Mouse (Mus musculus) granulocyte monocyte progenitor cell, adult 5-6 weeks (primary cell): ENCODE results near the gene Twf1. TPM values are rescaled to one million over a fixed set of nuclear protein-coding genes. Genes with fewer than 3 reads are reported as not detected.

Experiments
- ATAC-seq: replicated peaks from 2 replicates; pipeline ENCODE4 v1.8.0; 2016; ENCODE audit warnings: mild to moderate bottlenecking, moderate TSS enrichment, inconsistent platforms; ENCODE audit not compliant: poor library complexity, severe bottlenecking
- total RNA-seq, 2 experiments: library from RNA; stranded (forward) in 1 of 2; stranded (reverse) in 1 of 2; fragments of 200-712, 200-1000 nt in 1 of 2; fragments of >200 nt in 1 of 2; fragmentation: Nextera tagmentation in 1 of 2; gene quantifications; 2 replicates each; pipeline ENCODE4 v1.2.3; 2014 to 2017

Twf1 gene
- total RNA-seq, 2 experiments from 2014 or later: 27.7 to 34.6 TPM

DNA sequence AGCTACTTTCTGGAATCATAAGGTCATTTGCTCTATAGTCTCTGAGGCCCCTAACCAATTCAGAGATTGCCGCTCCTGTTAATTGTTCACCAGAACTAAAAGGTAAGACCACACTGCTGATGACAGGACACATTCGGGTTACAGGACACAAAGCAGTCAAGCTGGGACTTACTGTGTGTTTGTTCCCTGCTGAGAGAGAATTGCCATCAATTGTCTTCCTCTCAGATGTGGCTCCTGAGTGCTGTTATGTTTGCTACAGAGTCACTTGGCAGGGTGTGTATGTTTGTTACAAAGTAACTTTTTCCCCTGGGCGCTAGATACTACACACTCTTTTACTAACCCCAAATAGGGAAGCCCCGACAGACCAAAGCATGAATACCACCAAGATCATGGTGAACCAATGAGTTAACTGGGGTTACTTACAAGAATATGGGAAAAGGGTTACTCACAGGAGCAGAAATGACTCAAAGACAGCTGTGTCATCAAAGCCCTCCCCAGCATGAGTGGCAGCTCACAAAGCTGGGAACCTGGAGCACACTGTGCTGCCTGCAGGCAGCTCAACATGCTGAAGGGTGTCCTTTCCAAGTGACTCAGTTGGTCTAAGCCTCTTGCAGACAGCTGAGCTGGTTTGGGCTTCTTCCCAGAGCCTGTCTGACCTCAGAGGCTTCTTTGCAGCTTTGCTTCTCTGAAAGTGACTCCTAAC, 15.0 kb downstream of the Twf1 start:
- no peak for ATAC-seq

DNA sequence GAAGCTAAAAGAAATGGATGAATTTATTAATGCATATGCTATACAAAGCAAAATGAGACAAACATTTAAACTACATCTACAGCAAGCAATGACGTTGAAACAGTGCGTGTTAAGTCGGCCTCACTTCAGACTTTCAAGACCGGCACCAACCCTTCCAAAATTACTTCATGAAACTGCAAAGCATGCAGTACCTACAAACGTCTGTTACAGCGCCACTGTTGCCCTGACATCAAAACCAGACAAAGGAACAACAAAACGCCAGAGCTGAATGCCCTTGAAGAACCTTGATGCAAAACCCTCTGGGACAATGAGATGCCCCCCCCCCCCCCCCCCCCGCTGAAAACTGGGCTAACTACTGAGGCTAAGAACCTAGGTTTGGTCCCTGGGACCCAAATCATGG, 16.9 kb downstream of the Twf1 start:
- no peak for ATAC-seq

- no peak for ATAC-seq
Measured at GRCm38 (mm10) chr15:94571501-94571900, 18.2 kb downstream of the Twf1 start.

DNA sequence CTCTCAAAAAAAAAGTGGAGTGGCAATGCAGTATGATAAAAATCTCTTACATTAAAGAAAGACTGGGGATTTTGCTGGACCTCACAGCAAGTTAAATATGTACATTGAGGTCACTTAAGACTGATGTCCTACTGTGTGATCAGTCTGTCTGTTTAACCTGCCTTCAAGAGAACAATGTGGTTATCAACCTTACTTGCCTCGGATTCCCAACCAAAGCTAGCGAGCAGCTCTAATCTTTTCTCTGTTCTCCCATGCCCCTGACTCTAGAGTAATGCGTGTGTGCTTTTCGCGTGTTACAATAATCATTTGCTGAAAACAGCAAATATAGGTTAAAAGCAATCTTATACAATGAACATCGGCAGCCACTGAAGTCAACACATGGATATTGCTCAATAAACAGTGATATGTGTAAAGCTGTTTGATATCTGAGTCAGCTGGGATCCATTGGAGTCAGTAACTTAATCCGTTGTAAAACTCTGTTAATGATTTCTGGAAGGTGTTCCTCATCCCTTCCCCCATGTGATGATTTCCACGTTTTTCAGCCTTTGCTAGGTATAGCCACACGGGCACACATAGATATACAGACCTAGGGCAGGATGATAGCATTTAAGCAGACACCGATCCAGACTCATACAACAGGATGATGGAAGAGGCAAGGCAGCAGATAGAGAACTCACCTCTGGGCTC, 21.1 kb downstream of the Twf1 start:
- ATAC-seq: no peak

DNA sequence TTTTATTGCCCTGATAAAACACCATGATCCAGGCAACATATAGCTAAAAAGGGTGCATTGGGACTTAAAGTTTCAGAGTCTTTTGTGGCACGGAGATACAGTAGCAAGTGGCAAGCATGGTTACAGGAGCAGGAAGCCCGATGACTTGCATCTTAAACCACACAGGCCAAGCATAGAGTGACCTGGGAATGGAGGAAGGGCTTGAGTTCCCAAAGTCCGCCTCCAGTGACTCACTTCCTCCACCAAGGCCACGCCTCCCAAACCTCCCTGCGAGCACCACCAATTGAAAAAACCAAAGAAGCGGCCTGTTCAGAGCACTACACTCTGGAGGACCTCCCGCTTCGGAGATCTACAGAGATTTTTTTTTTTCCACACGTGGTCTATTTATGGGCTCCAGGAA, 23.8 kb downstream of the Twf1 start:
- ATAC-seq: peak; percentile 100

GRCm38 (mm10) chr15:94564909-94565308, 24.8 kb downstream of the Twf1 start:
- peak; percentile 24; the same call in 1 of the 2 replicates for ATAC-seq

- ATAC-seq: no peak
Measured at GRCm38 (mm10) chr15:94558895-94559656, 30.6 kb downstream of the Twf1 start.

- ATAC-seq: peak; percentile 100
Measured at GRCm38 (mm10) chr15:94557442-94557841, 32.2 kb downstream of the Twf1 start.

DNA sequence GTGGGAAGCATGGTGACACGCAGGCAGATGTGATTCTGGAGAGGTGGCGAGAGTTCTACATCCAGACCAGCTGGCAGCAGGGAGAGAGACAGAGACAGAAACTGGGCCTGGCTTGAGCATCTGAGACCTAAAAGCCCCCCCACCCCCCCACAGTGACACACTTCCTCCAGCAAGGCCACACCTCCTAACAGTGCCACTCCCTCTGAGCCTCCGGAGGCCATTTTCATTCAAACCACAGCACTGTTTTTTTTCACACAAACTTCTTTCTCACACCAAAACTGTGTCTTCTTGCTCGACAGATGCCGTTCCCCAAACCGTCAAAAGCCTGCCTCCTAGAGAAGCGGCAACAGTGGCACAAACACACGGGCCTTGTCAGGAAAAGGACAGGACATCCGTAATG, 36.2 kb downstream of the Twf1 start:
- no peak for ATAC-seq

GRCm38 (mm10) chr15:94544844-94545243, 44.8 kb downstream of the Twf1 start:
- ATAC-seq: peak; percentile 38

GRCm38 (mm10) chr15:94544052-94544636, 45.5 kb downstream of the Twf1 start:
- no peak for ATAC-seq

GRCm38 (mm10) chr15:94543409-94544051, 46.2 kb downstream of the Twf1 start, which contains the start of the genes Pus7l and Irak4:
Gene Pus7l (minus strand): TSS chr15:94543547.
Gene Irak4 (plus strand): TSS chr15:94543643.
- peak; percentile 91 for ATAC-seq

- ATAC-seq: peak; percentile 62; the same call in 1 of the 2 replicates
Measured at GRCm38 (mm10) chr15:94542567-94543408, 46.9 kb downstream of the Twf1 start.

DNA sequence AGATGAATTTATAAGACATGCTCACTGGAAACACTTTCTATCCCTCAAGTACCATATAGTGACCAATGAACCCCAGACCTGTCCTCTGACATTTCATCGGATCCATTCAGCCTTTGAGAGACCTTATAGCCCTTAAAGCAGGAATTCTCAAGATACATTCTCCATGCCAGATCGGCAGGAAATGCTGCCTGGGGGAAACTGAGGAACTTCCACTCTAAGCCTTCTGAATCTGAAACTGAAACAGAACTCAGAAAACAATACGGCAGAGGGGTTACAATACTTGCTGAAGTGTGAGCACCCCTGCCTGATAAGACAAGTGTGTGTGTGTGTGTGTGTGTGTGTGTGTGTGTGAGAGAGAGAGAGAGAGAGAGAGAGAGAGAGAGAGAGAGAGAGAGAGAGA, 50.4 kb downstream of the Twf1 start:
- ATAC-seq: no peak

GRCm38 (mm10) chr15:94535521-94535920, 54.2 kb downstream of the Twf1 start:
- ATAC-seq: no peak

- ATAC-seq: no peak
Measured at GRCm38 (mm10) chr15:94532956-94533355, 56.7 kb downstream of the Twf1 start.

DNA sequence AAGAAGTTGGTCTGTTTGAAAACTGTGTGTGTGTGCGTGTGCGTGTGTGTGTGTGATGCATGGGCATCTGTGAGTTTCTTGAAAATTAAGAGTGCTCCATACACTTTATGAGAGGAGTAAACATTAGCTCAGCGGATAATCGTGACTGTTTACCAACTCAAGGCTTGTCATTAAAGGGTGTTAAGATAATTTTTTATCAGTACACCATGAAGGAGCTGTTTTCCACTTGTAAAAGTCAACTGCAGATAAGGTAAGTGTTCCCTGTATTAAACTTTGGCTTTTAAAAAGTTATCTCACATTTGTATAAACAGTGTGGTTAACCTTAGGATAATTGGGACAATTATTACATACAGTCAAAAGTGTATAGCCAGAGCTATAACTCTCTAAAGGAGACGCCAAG, 57.4 kb downstream of the Twf1 start:
- no peak for ATAC-seq

DNA sequence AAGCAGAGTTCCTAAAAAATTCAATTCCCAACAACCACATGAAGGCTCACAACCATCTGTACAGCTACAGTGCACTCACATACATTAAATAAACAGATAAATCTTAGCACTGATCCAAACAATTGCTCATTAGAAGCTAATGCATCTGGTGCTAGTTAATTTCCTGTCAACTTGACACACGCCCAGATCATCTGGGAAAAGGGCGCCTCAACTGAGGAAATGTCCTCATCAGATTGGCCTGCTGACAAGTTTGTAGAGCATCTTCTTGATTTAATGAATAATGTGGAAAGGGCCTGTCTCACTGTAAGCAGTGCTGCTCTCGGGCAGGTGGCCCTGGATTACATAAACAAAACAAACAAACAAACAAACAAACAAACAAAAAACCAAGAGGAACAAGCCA, 59.2 kb downstream of the Twf1 start:
- ATAC-seq: no peak
